Mouse (Mus musculus) spleen, adult 2 months (tissue): ENCODE measurements around the gene Shisa2.

Experiments
- CTCF ChIP-seq: fragments of 200-500 bp; IDR thresholded peaks from 2 replicates; pipeline ENCODE4 v1.5.1; 2011; ENCODE audit warnings: mild to moderate bottlenecking, inconsistent platforms; ENCODE audit not compliant: insufficient read depth, insufficient read length, insufficient replicate concordance; ENCODE audit errors: extremely low read depth
- POLR2A ChIP-seq: fragments of 200-500 bp; IDR thresholded peaks from 2 replicates; pipeline ENCODE4 v1.6.1; 2011; ENCODE audit warnings: low read depth, low read length, inconsistent platforms

- TF ChIP-seq POLR2A (no peak), CTCF (no peak)
These were observed 18.5 kb downstream of the Shisa2 start for GRCm38 (mm10) chr14:59643582-59643981.
